Mouse (Mus musculus) B cell, adult 2 months (primary cell): ENCODE data around the gene Gdf11.

Source experiments
- DNase-seq, 2 experiments: peaks; one replicate each; pipeline ENCODE4 v3.0.0; 2022

Gene Gdf11

GRCm38 (mm10) chr10:128919203-128919631 is 27.7 kb upstream of the Gdf11 start:
- DNase-seq, result no peak

- DNase-seq, result no peak
These were observed 26.7 kb upstream of the Gdf11 start for GRCm38 (mm10) chr10:128918246-128918645.

- no peak for DNase-seq
These were observed 25.9 kb upstream of the Gdf11 start for GRCm38 (mm10) chr10:128917400-128917799.

DNA sequence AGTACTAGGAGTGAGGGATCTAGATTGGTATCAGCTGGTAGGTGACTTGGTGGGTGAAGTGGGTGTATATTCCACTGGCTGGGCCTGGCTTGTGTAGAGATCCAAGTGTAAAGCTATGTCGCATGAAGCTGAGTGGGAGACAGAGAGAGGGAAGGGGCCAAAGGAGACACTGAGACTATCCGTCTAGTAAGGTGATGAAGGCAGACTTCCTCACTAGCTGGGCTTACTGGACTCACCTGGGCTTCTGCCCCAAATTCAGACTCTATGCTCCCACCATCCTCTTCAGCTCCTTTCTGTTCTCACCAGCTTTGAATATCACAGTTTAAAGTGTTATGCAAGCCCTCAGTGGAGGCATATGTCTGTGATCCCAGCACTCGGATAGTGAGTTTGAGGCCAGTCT is 25.1 kb upstream of the Gdf11 start:
- DNase-seq, result no peak

GRCm38 (mm10) chr10:128915550-128915949 is 24.0 kb upstream of the Gdf11 start:
- no peak for DNase-seq

- DNase-seq, result no peak
These were observed 22.2 kb upstream of the Gdf11 start for GRCm38 (mm10) chr10:128913696-128914095.

- DNase-seq, result peak; percentile 87 to 88
These were observed 21.7 kb upstream of the Gdf11 start for GRCm38 (mm10) chr10:128913219-128913618.

- DNase-seq, result no peak
These were observed 21.3 kb upstream of the Gdf11 start for GRCm38 (mm10) chr10:128912791-128913190.

GRCm38 (mm10) chr10:128912268-128912667 is 20.8 kb upstream of the Gdf11 start:
- no peak for DNase-seq

- no peak for DNase-seq
These were observed 19.9 kb upstream of the Gdf11 start for GRCm38 (mm10) chr10:128911430-128911829.

- peak; percentile 8 to 18 for DNase-seq
These were observed 18.7 kb upstream of the Gdf11 start for GRCm38 (mm10) chr10:128910066-128910841.

GRCm38 (mm10) chr10:128909567-128910028 is 18.1 kb upstream of the Gdf11 start:
- peak; percentile 21 to 26 for DNase-seq

DNA sequence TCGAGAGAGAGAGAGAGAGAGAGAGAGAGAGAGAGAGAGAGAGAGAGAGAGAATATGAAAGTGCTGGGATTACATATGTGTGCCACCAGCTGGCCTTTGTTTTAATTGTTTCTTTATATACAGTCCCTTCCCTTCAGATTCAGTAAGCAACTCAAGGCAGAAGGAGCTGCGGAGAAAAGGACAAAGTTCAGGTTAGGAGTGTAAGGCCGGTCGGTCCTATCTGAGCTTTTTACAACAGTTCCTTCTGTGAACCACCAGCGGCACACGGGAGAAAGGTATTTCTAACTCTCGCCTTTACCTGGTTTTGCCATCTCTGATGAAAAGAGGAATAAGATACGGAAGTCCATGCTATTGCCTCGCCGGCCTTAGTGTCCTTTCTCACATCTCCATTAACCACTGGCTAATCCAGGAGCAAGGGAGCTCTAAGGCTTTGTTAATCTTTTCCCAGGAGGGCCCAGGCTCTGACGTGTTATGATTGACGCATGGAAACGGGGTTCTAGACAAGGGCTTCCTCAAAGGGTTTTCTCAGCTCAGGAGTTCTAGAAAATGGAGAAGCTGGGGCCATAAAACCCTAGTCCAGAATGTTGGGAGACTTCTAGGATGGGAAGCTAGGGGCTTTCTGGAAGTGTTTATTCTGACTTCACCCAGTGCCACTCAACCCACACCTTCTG is 17.4 kb upstream of the Gdf11 start:
- DNase-seq, result no peak

GRCm38 (mm10) chr10:128904812-128905211 is 13.3 kb upstream of the Gdf11 start:
- DNase-seq, result no peak

GRCm38 (mm10) chr10:128902409-128902988 is 11.0 kb upstream of the Gdf11 start:
- no peak for DNase-seq

GRCm38 (mm10) chr10:128901409-128901808 is 9.9 kb upstream of the Gdf11 start:
- DNase-seq, result no peak

- no peak for DNase-seq
These were observed 9.2 kb upstream of the Gdf11 start, which contains the start of gene Cd63 for GRCm38 (mm10) chr10:128900698-128901097. Cd63 (plus strand) TSS chr10:128900989.

GRCm38 (mm10) chr10:128899759-128900490 is 8.4 kb upstream of the Gdf11 start:
- no peak for DNase-seq

- no peak for DNase-seq
These were observed 6.0 kb upstream of the Gdf11 start for GRCm38 (mm10) chr10:128897501-128897900.

GRCm38 (mm10) chr10:128896807-128897206 is 5.3 kb upstream of the Gdf11 start:
- DNase-seq, result no peak

- DNase-seq, result peak in 1 of 2 experiments; percentile 11
These were observed 4.6 kb upstream of the Gdf11 start for GRCm38 (mm10) chr10:128895952-128896693.

- DNase-seq, result peak; percentile 82 to 86
These were observed 3.9 kb upstream of the Gdf11 start for GRCm38 (mm10) chr10:128895437-128895836.
